Mouse (Mus musculus) T-helper 1 cell (primary cell): ENCODE data around the gene Parp9.
"Not testable (repeated sequence)": the region's sequence is repeated elsewhere in the genome, so short reads cannot be mapped to it uniquely, and the experiment has no call there.

Source experiments
- in situ Hi-C: fragments of 300-600 bp; cut with MboI, MseI; formaldehyde crosslinking; loops from one replicate; pipeline ENCODE4 v1.15.1; 2025; ENCODE audit warnings: high pct_unique_total_duplicates

Parp9 gene

GRCm38 (mm10) chr16:35923546-35924198, 14.6 kb upstream of the Parp9 start:
- in situ Hi-C loops: no loop called here

GRCm38 (mm10) chr16:35924341-35924740, 13.9 kb upstream of the Parp9 start:
- in situ Hi-C loops: no loop called here

- in situ Hi-C loops: no loop called here
Observed at GRCm38 (mm10) chr16:35932179-35933055, 5.9 kb upstream of the Parp9 start.

- in situ Hi-C loops: no loop called here
Observed at GRCm38 (mm10) chr16:35933181-35933580, 5.1 kb upstream of the Parp9 start.

- in situ Hi-C loops: loop anchor here (5.0 kb wide), 1 partner anchor 62 kb away; no protein-coding TSS in a partner anchor
Observed at GRCm38 (mm10) chr16:35939261-35939660, 991 bp downstream of the Parp9 start.

GRCm38 (mm10) chr16:35939690-35940089, 1.4 kb downstream of the Parp9 start:
- in situ Hi-C loops: loop anchor here (5.0 kb wide), 2 partner anchors 38 to 62 kb away; partner anchors contain the start of gene Kpna1

- in situ Hi-C loops: loop anchor here (5.0 kb wide), 1 partner anchor 36 kb away; the partner anchor contains the start of gene Kpna1
Observed at GRCm38 (mm10) chr16:35941382-35941781, 3.1 kb downstream of the Parp9 start.

- in situ Hi-C loops: no loop called here
Observed at GRCm38 (mm10) chr16:35949264-35949663, 11.0 kb downstream of the Parp9 start.

GRCm38 (mm10) chr16:35951216-35951615, 12.9 kb downstream of the Parp9 start:
- in situ Hi-C loops: no loop called here

- in situ Hi-C loops: no loop called here
Observed at GRCm38 (mm10) chr16:35952628-35953130, 14.4 kb downstream of the Parp9 start.

- in situ Hi-C loops: not testable (repeated sequence)
Observed at GRCm38 (mm10) chr16:35965991-35966390, 27.7 kb downstream of the Parp9 start.

GRCm38 (mm10) chr16:35966411-35967115, 28.3 kb downstream of the Parp9 start:
- in situ Hi-C loops: no loop called here

GRCm38 (mm10) chr16:35967319-35967718, 29.0 kb downstream of the Parp9 start:
- in situ Hi-C loops: no loop called here

- in situ Hi-C loops: no loop called here
Observed at GRCm38 (mm10) chr16:35968149-35968548, 29.9 kb downstream of the Parp9 start.

GRCm38 (mm10) chr16:35974021-35974420, 35.8 kb downstream of the Parp9 start:
- in situ Hi-C loops: no loop called here

- in situ Hi-C loops: loop anchor here (5.0 kb wide), 1 partner anchor 36 kb away; no protein-coding TSS in a partner anchor
Observed at GRCm38 (mm10) chr16:35978450-35978849, 40.2 kb downstream of the Parp9 start, which contains the start of gene Kpna1. TSS of gene Kpna1 (plus strand) at chr16:35978750.

- in situ Hi-C loops: no loop called here
Observed at GRCm38 (mm10) chr16:35981363-35981821, 43.1 kb downstream of the Parp9 start.

GRCm38 (mm10) chr16:35982506-35982901, 44.2 kb downstream of the Parp9 start:
- in situ Hi-C loops: no loop called here

GRCm38 (mm10) chr16:35982902-35983516, 44.7 kb downstream of the Parp9 start:
- in situ Hi-C loops: no loop called here

- in situ Hi-C loops: no loop called here
Observed at GRCm38 (mm10) chr16:35983517-35984101, 45.3 kb downstream of the Parp9 start.

- in situ Hi-C loops: no loop called here
Observed at GRCm38 (mm10) chr16:35984471-35984870, 46.2 kb downstream of the Parp9 start.
